Mouse (Mus musculus): ENCODE results near the gene Farsa. TPM values are rescaled to one million over a fixed set of nuclear protein-coding genes. Genes with fewer than 3 reads are reported as not detected.

The Farsa gene
- total RNA-seq, 2 experiments from 2014 or later, result 52.4 to 53.3 TPM

DNA sequence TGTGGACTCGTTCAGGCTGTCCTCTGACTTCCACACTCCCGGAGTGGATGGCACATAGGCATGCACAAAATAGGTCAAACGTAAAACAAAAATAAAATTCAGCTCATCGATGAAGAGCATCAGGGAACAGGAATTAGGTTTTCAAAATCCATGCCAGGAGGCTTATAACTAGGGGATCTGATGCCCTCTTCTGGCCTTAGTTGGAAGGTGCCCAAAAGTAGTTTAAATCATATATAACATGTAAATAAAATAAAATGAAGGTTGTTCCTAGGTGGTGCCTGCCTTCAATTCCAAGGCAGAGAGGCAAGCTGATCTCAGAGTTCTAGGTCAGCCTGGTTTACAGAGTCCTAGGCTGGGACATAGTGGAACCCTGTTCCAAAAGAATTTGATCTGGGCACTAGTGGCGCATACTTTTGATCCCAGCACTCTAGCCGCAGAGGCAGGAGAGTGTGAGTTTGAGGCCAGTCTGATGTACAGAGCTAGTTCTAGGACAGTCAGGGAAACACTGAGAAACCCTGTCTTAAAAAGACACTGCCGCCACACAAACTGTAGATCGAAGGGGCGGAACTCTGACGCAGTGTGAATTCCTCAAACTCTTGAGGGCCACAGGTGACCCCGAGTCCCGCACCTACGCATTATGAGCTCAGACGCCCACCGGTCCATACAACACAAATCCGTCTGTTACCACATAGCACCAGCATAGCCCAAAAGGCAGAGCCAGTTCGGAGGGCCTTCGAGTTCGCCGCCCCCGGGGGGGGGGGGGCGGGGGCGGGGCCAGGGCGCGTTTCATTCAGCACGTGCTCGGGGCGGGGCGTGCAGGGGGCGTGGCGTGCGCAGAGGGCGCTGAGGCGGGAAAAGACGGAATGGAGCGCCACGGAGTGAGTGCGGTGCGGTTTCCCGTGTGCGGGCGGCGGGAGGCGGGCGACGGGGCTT is 14.9 kb downstream of the Farsa start, which contains the start of gene Syce2:
Gene Syce2 (plus strand): TSS at position 736 of the 933 bp plus-strand sequence.
- peak; percentile 47 to 51 for DNase-seq (ENCODE audit: extremely low spot score in 1 of 2, low spot score in 1 of 2)

DNA sequence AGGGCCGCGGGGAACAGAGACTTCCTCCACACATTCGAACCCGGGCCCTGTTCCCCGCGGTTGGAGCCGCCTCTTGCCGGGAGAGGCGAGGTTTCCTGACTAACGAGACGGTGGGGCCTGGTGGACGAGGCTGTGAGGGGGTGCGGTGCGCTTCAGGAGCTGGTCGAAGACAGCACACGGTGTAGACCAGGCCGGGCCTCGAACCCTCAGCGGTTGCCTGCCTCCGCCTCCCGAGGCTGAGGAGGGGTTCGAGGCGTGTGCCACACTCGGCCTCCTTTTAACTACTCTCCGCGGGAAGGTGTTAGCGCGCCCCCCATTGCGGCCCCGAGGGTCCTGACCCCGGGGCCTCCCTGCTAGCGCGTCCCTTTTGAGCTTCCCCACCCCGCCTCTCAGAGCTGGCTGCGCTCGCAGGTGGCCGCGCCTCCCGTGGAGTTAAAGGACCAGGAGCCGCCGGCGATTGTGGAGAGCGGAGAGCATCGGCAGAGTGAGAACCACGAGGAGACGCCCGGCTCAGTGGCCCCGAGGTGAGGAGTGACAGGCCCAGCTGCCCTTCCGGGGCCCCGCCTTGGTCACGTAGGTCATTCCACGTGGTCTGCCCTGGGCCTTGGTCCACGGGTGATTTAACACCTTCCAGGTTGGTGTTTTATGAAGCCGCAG is 15.6 kb downstream of the Farsa start:
- no peak for DNase-seq (ENCODE audit: extremely low spot score in 1 of 2, low spot score in 1 of 2)

DNA sequence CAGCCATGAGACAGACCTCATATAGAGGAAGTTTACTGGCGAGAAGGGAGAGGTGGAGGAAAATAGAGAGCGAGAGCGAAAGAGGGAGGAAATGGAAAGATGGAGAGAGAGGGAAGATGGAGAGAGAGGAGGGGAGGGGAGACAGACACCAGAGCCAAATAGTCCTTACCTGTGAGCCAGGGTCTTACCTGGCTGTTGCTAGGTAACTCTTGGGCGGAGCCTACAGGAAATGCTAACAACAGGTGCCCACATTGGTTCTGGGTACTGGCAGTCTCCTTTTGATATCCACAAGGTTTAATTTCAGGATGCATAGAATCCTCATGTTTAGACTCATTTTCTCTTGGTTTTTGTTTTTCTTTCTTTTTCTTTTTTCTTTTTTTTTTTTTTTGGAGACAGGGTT is 16.2 kb downstream of the Farsa start:
- no peak for DNase-seq (ENCODE audit: extremely low spot score in 1 of 2, low spot score in 1 of 2)

DNA sequence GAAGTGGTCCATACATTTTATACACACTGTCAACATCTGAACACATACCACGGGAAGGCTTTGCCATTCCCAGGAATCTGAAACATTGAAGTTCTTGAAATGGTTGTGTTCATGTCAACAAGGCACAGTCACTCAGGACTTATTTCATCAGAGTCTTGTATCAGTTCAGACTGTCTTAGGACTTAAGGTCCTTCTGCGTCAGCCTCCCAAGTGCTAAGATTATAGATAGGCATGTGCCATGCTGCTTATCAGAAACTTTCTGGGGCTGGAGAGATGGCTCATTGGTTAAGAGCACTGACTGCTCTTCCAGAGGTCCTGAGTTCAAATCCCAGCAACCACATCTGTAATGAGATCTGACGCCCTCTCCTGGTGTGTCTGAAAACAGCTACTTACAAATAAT is 17.6 kb downstream of the Farsa start:
- DNase-seq (ENCODE audit: extremely low spot score in 1 of 2, low spot score in 1 of 2), result no peak

DNA sequence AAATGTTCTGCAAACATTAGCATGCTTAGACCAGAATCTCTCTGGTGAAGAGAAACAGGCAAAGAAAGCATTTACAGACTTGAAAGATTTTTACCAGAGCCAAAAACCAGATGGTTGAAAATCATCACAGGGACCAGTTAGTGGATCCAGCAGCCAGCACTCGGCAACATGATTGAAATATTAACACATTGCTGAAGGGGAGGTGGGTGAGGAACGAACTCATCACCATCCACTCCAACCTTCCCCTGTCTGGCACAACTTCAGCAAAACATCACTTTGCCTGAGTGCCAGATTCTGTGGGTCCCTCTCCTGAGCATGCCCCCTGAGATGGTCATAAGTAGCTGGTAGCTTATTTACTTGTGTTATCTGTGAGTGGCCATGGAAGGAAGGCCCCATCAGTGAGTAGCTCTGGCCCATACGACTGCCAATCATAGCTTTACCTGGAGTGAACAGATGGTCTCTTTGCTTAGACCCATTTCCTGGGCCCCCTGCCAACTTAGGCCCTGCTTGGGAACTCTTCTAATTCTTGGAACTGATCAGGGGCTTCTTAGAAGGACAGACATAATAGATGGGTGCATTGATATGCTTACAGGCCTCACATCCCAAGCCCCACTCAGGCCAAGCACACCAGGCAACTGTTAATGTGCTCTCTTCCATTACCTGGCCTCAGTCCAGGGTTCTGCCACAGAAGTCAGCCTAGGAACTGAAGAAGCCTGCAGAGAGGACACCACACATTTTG is 20.7 kb downstream of the Farsa start:
- no peak for DNase-seq (ENCODE audit: extremely low spot score in 1 of 2, low spot score in 1 of 2)

DNA sequence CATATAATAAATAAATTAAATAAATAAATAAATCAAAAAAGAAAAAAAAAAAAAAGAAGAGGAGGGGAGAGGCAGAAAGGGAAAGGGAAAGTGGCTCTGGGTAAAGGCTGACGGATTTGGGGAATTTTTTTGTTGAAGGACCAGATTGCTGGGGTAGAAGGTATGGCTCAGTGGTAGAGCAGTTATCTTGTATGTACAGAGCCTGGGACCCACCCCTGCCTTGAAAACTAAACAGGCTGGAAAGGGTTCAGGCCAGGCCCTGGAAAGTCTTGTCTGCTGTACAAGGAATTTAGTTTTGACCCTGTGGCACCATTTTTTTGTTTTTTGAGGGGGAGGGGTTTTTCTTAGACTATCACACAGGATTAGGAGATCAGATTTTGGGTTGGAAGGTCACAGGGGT is 22.1 kb downstream of the Farsa start:
- no peak for DNase-seq (ENCODE audit: extremely low spot score in 1 of 2, low spot score in 1 of 2)

DNA sequence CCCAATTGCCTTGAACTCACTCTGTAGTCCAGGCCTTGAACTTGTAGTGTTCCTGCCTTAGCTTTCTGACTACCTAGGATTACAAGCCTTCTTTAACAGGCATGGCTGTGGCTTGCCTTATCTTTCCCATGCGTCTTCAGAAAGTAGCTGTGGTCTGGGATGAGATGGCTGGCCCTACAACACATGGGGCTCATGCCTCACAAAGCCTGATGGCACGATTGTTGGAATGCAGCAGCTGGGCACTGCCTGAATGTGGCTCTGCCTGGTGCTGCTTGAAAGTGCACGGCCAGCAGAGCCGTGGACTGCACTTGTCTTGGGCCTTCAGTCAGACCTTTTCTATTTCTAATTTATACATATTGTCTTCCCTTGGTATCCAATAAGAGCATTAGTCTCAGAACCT is 27.9 kb downstream of the Farsa start:
- no peak for DNase-seq (ENCODE audit: extremely low spot score in 1 of 2, low spot score in 1 of 2)

DNA sequence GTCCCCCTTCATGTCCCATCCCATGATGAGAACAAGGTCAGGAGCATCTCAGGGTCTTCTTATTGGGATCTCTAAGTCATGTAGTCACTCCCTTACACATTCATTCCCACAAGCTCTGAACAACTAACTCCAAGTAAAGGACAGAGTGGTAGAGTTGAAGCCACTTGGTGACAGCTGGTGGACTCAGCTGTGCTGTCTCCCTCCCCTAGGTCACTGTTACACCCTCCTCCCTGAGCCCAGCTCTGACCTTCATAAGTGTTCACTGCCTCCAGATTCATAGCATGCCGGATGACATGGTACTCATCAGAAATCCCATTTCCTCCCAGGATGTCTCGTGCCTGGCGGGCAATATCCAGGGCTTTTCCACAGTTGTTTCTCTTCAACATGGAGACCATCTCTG is 31.5 kb downstream of the Farsa start:
- DNase-seq (ENCODE audit: extremely low spot score in 1 of 2, low spot score in 1 of 2), result no peak

DNA sequence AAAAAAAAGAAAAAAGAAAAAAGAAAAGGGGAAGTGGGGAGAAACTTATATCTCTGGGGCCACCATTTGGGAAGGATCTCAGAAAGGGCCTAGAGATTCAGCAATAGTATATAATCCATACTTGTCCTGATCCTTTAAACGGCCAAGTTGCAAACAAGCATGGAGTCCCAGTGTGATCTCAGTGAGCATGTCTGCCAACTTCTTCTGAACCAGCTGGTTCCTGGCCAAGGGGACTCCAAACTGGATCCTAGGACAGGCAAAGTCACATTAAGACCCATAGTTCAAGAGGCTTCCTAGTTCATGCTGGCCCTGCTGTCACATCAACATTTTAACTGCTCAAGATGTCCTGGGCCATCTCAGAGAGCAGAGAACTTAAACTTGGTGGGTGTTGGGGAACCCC is 32.4 kb downstream of the Farsa start:
- DNase-seq (ENCODE audit: extremely low spot score in 1 of 2, low spot score in 1 of 2), result no peak

DNA sequence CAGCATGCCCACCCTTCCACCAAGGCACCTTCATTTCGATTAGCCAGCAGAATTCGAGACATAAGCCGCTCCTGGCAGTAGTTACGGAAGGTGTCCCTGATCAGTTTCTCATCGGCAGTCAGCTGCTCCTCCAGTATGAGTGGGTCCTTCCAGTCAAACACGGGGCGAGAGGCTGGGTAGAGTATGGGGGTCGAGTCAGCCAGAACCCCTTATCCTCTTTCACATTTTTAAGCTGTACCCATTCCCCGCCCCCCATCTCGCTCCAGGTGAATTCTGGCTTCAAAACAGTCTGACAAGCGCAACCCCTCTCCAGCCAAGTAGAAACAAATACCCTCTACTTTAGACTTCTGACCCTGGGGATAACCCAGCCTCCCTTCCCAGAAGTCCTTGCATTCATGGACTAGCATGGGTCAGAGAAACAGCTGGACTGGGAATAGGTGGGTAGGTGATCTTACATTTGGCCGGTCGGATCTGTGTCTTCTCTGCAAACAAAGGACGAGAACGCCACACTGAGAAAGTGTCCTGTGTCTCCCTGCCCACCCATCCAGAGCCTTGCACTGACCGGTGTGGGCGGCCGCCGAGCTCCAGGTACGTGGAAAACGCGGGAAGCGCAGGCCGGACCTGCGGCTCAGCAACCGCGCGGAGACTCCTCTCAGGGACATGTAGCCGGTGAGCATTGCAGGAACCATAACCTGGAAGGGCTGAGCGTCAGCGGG is 36.4 kb downstream of the Farsa start:
- DNase-seq (ENCODE audit: extremely low spot score in 1 of 2, low spot score in 1 of 2), result no peak

DNA sequence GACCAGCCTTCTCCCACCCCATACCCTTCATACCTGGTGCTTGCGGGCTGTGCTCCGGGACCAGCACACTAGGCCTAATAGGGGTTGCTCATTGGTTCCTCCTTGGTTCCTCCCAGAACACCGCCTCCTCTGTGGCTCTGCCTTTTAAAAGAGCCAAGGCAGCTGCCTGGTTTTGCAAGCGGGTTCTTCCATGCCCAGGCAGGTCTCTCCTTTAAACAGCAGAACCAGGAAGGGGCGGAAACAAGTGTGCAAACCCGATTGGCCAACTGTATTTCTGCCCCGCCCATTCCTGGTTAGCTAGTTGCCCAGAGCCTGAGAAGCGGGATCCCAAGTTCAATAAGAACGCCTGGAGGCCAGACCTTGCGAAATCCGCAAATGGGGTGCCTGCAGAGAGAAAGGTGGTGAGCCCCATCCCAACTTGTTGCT is 36.9 kb downstream of the Farsa start, which contains the start of gene Gcdh:
Gene Gcdh (minus strand): TSS at position 213 of the 426 bp plus-strand sequence.
- DNase-seq (ENCODE audit: extremely low spot score in 1 of 2, low spot score in 1 of 2), result peak; percentile 69

DNA sequence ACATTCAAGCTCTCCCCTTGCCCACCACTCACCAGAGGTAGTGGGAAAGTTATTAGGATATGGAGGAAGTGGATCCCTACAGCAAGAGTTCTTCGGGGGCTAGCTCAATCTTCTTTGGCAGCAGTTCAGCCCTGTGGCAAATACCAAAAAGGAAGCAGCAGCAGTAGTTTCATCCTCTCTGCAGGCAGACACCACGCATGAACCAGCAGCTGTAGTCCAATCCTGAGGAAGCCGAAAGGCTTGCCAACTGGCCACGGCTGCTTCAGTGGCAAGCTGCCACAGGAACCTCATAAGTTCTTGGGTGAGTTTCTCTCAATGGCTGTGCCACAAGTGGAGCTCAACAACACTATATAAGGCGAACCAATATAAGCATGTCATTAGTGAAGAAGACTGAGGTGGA is 39.2 kb downstream of the Farsa start:
- no peak for DNase-seq (ENCODE audit: extremely low spot score in 1 of 2, low spot score in 1 of 2)

DNA sequence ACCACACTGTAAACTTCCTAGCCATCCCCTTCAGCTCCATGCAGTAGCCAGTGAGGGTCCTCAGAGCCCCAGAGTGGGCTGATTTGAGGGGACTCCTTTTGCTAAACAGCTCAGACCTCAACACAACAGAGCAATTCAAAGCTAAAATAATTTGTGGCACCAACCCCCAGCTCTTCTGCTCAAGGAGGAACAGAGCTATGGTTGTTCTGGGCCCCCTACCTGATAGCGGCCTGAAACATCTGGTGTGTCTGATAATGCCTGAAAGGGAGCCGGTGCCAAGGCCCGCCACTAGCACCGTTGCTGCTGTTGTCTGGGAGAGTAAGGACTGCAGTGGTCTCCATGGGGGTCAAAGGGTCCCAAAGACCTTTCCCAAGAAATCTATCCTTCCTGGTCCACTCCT is 44.3 kb downstream of the Farsa start:
- DNase-seq (ENCODE audit: extremely low spot score in 1 of 2, low spot score in 1 of 2), result no peak

DNA sequence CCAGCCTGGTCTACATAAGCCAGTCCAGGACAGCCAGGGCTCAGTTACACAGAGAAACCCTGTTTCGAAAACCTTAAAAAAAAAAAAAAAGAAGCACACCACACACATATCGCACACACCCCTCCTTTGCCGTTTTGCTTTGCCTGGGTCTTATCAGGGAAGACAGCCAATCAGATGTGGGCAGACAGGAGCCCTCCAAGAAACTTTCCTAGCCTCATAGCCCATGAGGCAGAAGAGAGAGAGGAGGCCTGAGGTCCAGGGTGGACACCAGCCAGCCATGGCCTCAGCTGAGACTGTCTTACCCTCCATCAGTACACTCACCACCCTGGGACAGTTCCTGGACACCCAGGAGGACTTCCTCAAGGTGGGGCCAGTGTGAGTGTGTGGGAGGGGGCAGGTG is 45.0 kb downstream of the Farsa start, which contains the start of gene Klf1:
Gene Klf1 (plus strand): TSS at position 177 of the 400 bp plus-strand sequence.
- no peak for DNase-seq (ENCODE audit: extremely low spot score in 1 of 2, low spot score in 1 of 2)

DNA sequence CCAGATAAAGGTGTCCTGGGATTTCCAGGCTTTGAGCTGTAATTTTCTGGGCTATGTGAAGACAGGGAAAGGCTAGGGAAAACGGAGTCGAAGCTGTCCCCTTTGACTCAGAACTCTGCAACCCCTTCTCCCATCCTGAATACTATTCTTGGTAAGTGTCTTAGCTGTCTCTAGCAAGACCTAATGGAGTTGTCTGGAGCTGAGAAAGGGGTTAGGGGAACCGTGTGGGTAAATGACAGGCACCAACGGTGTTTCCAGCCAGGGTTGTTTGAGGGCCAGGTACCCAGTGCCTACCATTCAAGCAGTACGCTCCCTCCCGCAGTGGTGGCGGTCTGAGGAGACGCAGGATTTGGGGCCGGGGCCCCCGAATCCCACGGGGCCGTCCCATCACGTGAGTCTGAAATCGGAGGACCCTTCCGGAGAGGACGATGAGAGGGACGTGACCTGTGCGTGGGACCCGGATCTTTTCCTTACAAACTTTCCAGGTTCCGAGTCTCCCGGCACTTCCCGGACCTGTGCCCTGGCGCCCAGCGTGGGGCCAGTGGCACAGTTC is 45.7 kb downstream of the Farsa start:
- DNase-seq (ENCODE audit: extremely low spot score in 1 of 2, low spot score in 1 of 2), result no peak

DNA sequence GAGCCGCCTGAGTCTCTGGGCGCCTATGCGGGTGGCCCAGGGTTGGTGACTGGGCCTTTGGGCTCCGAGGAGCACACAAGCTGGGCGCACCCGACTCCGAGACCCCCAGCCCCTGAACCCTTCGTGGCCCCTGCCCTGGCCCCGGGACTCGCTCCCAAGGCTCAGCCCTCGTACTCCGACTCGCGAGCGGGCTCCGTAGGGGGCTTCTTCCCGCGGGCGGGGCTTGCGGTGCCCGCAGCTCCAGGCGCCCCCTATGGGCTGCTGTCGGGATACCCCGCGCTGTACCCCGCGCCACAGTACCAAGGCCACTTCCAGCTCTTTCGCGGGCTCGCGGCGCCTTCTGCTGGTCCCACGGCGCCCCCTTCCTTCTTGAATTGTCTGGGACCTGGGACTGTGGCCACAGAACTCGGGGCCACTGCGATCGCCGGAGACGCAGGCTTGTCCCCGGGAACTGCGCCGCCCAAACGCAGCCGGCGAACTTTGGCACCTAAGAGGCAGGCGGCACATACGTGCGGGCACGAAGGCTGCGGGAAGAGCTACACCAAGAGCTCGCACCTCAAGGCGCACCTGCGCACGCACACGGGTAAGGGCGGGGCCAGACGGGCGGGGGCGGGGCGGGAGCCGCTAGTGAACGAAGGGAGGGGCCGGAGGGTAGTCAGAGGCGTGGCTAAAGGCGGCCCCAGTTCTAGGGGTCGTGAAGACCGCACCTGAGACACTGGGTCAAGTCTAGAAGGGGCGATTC is 46.3 kb downstream of the Farsa start:
- peak; percentile 92 to 95 for DNase-seq (ENCODE audit: extremely low spot score in 1 of 2, low spot score in 1 of 2)

DNA sequence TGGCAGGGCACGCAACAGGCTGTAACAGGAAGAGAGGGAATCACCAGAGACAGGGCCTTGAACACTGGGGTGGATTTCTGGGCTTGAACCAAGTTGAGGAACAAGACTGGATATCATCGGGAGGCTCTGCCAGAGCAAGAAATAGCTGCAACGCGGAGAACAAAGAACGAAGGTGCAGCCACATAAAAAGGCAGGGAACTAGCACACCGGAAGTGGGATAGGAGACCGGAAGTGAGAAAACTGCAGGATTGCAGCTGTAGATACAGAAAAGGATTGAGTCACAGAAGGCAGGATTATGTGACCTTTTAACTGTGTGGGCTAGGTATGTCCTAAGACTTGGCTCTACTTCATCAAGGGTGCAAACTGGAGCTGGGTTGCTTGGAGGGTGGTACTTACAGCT is 47.6 kb downstream of the Farsa start:
- no peak for DNase-seq (ENCODE audit: extremely low spot score in 1 of 2, low spot score in 1 of 2)

DNA sequence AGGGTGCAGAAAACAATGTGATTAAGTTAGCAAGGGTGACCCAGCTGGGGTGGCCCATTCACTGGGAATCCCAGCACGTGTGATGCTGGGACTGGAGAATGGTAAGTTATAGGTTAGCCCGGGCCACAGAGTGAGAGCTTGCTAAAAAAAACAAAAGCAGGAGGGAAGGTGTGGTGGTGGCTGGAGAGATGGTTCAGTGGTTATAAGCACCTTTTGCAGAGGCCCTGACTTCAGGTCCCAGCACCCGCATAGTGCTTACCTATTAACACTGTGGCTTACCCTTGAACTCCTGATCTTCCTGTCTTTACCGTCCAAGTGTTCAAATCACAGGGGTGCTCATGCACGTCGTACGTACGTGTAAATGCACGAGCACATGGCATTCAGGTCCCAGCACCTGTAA is 50.2 kb downstream of the Farsa start:
- DNase-seq (ENCODE audit: extremely low spot score in 1 of 2, low spot score in 1 of 2), result no peak

DNA sequence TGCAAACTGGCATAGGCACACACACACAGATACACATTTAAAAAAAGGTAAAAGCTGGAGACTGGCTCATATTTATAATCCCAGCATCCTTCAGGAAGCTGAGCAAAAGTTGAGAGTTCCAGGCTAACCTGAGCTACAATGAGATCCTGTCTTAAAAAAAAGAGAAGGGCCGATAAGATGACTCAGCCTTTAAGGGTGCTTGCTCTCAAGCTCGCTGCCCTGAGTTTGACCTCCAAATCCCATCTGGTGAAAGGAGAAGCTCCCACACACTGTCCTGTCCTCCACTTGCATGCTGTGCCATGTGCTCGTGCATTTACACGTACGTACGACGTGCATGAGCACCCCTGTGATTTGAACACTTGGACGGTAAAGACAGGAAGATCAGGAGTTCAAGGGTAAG is 50.7 kb downstream of the Farsa start:
- no peak for DNase-seq (ENCODE audit: extremely low spot score in 1 of 2, low spot score in 1 of 2)
